Mouse (Mus musculus) thymus, adult 18-20 months (tissue): ENCODE measurements around the gene Pex26.

Source experiments
- DNase-seq, 2 experiments: peaks; one replicate each; pipeline ENCODE4 v3.0.0; 2022; ENCODE audit warnings: mixed read lengths in 2 of 2

Pex26 gene

GRCm38 (mm10) chr6:121167381-121167975 is 16.0 kb upstream of the Pex26 start:
- no peak for DNase-seq

GRCm38 (mm10) chr6:121171102-121171501 is 12.4 kb upstream of the Pex26 start:
- DNase-seq = no peak

DNA sequence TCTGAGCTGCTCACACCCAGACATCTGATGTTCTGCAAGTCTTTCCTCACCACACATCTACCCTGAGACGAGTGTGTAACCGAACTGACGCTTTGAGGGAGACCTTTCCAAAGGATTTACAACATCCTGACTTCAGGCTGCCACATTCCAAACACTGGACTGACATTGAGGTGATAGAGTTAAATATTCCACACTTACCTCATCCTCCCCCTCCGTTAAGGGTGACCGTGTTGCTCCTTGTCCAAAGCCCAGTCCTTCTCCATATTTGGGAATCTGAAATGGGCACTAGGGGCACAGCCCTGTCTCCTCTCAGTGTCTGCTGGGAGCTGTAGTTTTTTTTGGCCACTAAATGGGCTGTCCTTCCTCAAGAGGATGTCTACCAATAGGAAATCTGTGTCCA is 10.0 kb upstream of the Pex26 start:
- DNase-seq = no peak

- no peak for DNase-seq
Observed at GRCm38 (mm10) chr6:121174761-121175160, 8.7 kb upstream of the Pex26 start.

GRCm38 (mm10) chr6:121176011-121176730 is 7.3 kb upstream of the Pex26 start:
- no peak for DNase-seq

DNA sequence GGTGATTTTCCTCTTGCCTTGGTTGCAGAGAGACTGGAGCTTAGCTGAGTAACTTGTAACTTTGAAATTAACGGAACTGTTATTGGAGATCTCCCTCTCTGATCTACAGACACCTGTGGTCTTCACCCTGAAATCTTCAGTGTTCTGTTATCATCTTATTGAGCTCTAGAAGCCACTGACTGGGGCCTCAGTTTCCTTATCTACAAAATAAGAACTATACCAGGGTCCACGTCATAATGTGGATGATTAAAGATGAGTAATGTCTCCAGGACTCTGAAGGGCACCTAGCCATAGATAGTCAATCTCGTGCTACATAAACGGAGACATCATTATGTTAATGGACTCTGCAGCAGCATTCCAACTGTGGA is 6.8 kb upstream of the Pex26 start:
- no peak for DNase-seq

DNA sequence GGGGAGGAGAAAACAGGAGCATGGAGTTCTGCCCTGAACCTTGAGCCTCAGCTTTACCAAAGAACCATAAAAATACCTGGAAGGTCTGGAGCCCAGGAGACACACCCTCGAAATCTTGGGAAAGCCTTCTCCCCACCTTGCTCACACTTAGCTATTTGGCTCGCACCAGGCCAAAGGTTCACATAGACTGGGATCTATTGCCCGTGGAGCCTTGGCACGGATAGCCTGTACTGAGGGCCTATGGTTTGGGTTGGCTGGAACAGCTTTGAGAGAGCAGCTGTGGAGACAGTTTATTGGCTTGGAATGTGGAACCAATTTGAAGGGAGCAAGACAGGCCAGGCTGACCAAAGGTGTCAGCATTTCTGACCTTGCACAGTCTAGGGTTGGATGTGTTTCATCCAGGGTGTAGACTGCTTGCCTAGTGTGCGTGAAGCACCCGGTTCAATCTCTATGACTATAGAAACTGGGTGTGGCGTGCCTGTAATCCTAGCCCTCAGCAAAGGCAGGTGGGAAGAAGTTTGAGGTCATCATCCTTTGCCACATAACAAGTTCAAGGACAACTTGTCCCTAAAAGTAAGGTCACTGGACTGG is 6.3 kb upstream of the Pex26 start:
- no peak for DNase-seq

DNA sequence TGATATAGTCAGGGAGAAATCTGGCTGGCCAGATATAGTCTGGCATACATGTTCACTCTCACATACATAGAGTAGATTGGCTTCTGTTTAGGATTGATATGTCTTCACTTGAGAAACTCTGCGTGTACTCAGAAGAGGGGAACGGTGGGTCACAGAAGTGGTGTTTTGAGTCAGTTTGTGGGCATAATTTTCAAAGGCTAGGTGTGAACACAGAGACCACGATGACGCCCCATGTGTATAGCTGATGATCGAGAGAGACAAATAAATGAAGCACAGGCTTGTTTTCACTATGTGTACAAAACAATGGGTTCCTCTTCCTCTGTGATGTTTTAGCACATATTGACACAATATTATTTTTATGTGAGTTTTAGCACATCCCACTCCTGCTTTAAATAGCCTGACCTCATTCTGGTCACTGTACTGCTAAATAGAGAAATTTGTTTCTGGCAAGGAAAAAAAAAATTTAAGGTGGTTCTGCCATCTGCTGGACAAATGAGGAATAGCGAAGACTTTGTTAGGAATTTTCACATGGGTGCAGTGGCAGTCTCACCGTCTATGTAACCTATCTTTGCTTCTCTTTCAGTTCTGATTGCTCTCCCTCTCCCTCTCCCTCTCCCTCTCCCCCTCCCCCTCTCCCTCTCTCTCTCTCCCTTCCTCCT is 4.6 kb upstream of the Pex26 start:
- DNase-seq = no peak

DNA sequence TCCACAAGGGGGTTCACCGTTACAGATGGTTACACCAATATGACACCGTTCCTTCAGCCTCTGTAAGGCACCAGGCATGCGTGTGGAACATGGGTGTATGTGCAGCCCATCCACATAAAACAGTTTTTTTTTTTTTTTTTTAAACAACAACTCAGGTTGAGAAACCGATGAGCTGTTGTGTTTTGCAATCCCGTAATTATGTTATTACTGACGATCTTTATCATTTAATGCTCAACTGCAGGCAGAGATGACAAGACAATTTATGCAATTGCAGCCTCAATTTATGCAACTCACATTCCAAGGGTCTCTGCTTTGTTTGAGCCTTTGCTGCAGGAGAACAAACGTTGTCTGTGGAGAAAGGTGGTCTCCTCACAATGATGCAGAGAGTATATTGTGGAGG is 3.6 kb upstream of the Pex26 start:
- DNase-seq = no peak

GRCm38 (mm10) chr6:121184198-121185140 is 1.0 kb downstream of the Pex26 start:
- DNase-seq = peak; percentile 51 to 60

GRCm38 (mm10) chr6:121185232-121185631 is 1.8 kb downstream of the Pex26 start:
- no peak for DNase-seq

GRCm38 (mm10) chr6:121191261-121192009 is 8.0 kb downstream of the Pex26 start:
- no peak for DNase-seq

GRCm38 (mm10) chr6:121194061-121194955 is 10.8 kb downstream of the Pex26 start:
- DNase-seq = no peak

GRCm38 (mm10) chr6:121194956-121195731 is 11.7 kb downstream of the Pex26 start:
- no peak for DNase-seq

DNA sequence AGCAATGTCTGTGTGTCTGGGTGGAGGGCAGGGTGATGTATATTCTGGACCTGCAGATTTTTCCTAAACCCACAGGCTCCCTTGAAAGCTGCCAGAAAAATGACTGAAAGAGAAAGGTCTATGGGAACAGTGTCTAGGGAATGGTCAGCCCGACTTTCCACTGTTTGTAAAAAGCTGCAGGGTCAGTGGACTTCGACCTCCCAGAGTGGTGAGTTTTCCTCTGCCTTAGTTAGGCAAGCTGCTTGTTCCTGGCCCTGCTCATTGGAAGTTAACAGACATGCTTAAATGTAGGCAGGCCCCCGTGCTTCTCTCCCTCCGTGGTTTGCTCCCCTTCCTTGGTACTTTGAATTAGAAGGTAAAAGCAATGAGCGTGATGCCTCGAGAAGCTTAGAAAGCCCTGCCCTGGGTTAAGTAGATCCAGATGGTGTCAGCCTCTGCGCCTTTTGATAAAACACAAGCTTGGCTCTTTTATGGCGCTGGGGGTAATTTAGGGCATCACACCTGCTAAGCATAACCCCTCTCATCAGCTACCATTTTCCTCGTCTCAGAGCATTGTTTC is 14.4 kb downstream of the Pex26 start:
- no peak for DNase-seq

DNA sequence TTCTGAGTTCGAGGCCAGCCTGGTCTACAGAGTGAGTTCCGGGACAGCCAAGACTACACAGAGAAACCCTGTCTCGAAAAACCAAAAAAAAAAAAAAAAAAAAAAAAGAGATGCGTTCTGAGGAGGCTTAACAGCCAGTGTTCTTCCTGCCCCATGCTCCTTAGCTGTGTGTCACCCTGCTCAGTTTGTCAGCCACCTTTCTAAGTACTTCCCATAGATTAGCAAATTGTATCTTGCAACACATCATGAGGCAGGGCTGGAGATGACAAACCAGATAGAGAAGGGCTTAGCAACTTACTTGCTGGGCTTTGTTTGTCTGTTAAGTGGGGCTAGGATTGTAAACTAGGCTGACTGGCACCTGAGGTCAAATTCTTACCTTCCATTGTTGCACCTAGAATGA is 17.0 kb downstream of the Pex26 start:
- DNase-seq = no peak

DNA sequence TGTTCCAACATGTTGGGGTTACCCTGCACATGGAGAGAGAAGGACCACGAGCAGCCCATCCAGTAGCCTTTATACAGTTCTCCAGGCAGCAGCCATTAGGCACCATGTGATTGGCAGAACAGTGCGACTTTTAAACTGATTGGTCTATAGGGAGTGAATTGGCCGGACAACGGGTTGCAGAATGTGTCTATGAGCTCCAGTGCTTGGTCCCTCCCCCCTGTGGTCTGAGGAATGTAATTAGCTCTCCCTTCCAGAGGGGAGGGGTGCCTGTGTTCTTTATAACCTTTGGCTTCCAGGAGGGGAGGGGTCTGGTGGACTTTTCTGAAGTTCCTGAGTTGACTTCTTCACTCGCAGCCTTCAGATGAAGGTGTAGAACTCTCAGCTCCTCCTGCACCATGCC is 18.6 kb downstream of the Pex26 start:
- DNase-seq = no peak

DNA sequence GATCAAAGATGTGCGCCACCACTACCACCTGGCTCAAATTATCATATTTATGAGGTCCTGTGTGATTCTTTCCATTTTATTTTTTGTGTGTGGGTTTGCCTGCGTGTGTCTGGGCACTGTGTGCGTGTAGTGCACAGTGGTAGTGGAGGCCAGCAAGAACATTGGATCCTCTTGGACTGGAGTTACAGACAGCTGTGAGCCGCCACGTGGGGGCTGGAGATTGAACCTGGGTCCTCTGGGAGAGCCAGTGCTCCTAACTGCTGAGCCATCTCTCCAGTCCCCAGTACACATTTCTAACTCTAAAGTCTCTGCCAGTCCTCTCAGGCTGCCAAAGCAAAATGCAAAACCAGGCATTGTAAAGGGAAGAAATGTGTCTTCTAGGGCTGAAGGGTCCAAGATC is 23.0 kb downstream of the Pex26 start:
- DNase-seq = no peak

DNA sequence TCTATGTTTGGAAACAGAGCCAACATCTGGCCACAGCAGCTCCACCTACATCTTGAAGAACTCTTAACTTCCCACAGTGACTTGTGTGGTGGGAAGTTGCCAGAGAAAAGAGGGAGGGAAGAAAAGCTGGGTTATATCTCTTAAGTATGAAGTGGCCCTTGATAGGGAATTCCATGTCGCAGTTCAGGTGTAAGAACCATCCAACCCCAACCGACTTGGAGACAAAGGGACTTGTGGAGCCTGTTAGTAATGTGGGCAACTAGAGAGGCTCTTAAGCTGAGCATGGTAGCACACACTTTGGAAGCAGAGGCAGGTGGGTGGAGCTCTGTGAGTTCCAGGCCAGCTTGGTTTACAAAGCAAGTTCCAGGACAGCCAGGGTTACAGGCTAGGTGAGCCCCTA is 26.1 kb downstream of the Pex26 start:
- no peak for DNase-seq
